Mouse (Mus musculus): ENCODE data around the gene Polh. TPM values are rescaled to one million over a fixed set of nuclear protein-coding genes. Genes with fewer than 3 reads are reported as not detected.

The Polh gene
- polyA plus RNA-seq, 1 experiment from 2014 or later: 13.3 TPM

DNA sequence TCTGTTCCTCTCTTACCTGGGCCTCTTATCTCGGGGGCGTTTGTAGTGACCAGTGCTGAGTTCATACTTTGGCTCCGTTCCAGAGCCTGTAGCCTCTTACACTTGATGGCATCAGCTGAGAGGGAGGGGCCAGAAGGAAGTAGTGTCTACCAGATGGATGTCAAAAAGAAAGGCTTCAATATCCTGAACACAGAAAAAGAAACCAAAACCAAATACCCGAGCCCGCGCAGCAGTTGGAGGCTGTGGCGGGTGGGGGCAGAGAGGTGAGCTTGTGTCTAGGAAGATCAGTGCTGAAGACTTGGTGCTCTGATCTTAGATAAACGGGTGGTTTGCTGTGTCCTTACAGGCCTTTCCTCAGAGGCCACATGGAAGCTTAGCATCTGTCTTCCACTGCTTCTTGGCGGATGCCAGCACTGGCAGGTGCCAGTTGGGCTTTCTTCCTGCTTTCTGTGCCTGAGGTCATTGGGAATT lies 39.5 kb downstream of the Polh start:
- Histone ChIP-seq H3K9ac (replicated peaks; ENCODE audit: low read length) (no peak overlapping the region), H3K4me3 (ENCODE audit: low read length) (no peak overlapping the region)

DNA sequence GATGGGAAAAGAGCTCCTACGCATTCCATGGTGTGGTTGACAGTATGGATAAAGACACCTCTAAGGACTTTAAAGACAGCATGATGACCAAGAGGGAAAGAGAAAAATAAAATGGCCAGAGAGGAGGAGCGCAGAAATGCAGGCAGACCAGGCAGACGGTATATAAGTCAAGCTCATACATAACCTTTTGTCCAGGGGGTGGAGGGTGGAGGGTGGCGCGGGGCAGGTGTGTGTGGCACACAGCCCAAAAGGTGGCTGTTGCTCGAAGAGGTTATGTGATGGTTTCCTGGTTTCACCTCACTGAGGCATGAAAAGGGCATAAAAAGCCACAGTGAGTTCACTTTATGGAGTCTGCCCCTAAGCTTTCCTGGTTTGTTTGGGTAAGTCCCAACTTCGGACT lies 39.9 kb downstream of the Polh start:
- no peak for ATAC-seq (ENCODE audit: low FRiP score, low TSS enrichment)
- H3K36me3 ChIP-seq (ENCODE audit: insufficient read depth, low read length): peaks cover 39% of the 10 kb centered on the region
- peak overlapping the region; percentile 36; the same call in 1 of the 2 replicates for H3K27ac ChIP-seq (ENCODE audit: low read length)
- peaks cover 26% of the 10 kb centered on the region for H3K4me1 ChIP-seq (ENCODE audit: insufficient read depth, low read length)
- H3K4me3 ChIP-seq (ENCODE audit: low read length): no peak overlapping the region
- H3K9me3 ChIP-seq (ENCODE audit: low read length): no peaks in the 10 kb centered on the region
- H3K9ac ChIP-seq (replicated peaks; ENCODE audit: low read length): no peak overlapping the region
- peak overlapping the region; percentile 75; the same call in 1 of the 2 replicates for H3K4me2 ChIP-seq (replicated peaks; ENCODE audit: low read depth, low read length)
- WGBS: 78% methylated on average over 7 of the region's 7 CpGs
- no peaks in the 10 kb centered on the region for H3K27me3 ChIP-seq (ENCODE audit: insufficient read depth, low read length)

More for the DNA sequence above, 39.5 kb downstream of the Polh start:
- Histone ChIP-seq H3K9me3 (ENCODE audit: low read length) (no peaks in the 10 kb centered on the region), H3K27me3 (ENCODE audit: insufficient read depth, low read length) (no peaks in the 10 kb centered on the region), H3K36me3 (ENCODE audit: insufficient read depth, low read length) (peaks cover 43% of the 10 kb centered on the region), H3K27ac (ENCODE audit: low read length) (peak overlapping the region; percentile 36), H3K4me2 (replicated peaks; ENCODE audit: low read depth, low read length) (peak overlapping the region; percentile 75), H3K4me1 (ENCODE audit: insufficient read depth, low read length) (peaks cover 26% of the 10 kb centered on the region)
- 70% methylated on average over 9 of the region's 9 CpGs for WGBS
- no peak for ATAC-seq (ENCODE audit: low FRiP score, low TSS enrichment)

DNA sequence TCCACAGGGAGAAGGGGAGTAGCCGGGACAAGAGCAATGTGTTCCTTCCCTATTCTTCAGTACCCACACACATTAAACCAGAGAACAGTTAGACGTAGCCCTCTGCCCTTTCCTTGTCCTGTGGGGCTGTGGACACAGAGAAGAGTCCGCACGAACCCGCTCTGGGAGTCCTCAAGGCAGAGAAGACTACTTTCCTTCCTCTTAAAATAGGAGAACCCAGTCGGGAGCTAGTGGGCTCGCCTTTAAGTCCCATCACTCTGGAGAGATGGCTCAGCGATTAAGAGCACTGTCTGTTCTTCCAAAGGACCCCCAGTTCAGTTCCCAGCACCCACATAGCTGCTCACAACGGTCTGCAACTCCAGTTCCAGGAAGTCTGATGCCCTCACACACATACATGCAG lies 40.7 kb downstream of the Polh start:
- Histone ChIP-seq H3K27me3 (ENCODE audit: insufficient read depth, low read length) (no peaks in the 10 kb centered on the region), H3K9ac (replicated peaks; ENCODE audit: low read length) (peak overlapping the region; percentile 85), H3K36me3 (ENCODE audit: insufficient read depth, low read length) (peaks cover 31% of the 10 kb centered on the region), H3K4me2 (replicated peaks; ENCODE audit: low read depth, low read length) (peak overlapping the region; percentile 75), H3K4me3 (ENCODE audit: low read length) (peak overlapping the region; percentile 78), H3K27ac (ENCODE audit: low read length) (peak overlapping the region; percentile 83), H3K4me1 (ENCODE audit: insufficient read depth, low read length) (peaks cover 26% of the 10 kb centered on the region), H3K9me3 (ENCODE audit: low read length) (no peaks in the 10 kb centered on the region)
- 42% methylated on average over 9 of the region's 9 CpGs for WGBS
- ATAC-seq (ENCODE audit: low FRiP score, low TSS enrichment): no peak

DNA sequence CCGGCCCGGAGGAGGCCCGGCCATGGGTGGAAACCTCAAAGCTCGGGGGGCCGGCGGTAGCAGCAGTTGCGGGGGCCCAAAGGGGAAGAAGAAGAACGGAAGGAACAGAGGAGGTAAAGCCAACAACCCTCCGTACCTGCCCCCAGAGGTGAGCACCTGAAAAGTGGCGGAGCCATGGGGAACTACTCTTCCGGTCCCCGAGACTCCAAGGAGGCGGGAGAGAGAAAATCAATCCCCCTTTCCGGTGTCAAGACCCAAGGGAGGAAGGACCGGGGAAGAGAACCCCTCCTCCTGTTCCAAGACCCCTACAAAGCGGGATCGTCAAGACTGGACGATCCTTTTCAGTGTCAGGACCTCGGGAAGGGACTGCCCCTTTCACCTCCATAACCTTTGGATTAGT lies 41.3 kb downstream of the Polh start:
- under 1% methylated on average over 19 of the region's 19 CpGs for WGBS
- peak overlapping the region; percentile 78 for H3K4me3 ChIP-seq (ENCODE audit: low read length)
- ATAC-seq (ENCODE audit: low FRiP score, low TSS enrichment): peak; percentile 8; the same call in 1 of the 2 replicates

DNA sequence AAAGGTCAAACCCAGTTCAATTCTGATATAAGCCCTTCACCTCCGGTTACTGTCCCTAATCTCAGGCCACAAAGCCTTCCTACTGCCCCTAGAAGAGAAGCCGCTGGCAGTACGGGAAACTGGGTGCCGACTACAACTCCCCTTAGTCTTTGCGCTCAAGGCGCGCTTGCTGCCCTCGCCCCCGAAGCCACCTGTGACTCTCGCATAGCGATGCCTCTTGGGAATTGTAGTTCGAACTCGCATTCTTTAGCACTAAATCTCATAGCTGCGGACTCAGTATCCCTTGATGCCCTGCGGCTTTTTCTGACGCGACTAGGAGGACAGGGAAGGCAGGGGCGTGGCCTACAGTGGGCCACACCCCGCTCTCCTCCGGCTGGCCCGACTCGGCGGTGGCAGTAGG lies 41.8 kb downstream of the Polh start, which contains the start of gene Gtpbp2:
Gene Gtpbp2 (plus strand): TSS at position 347 of the 400 bp plus-strand sequence.
- Histone ChIP-seq H3K4me1 (ENCODE audit: insufficient read depth, low read length) (peaks cover 26% of the 10 kb centered on the region), H3K27me3 (ENCODE audit: insufficient read depth, low read length) (no peaks in the 10 kb centered on the region), H3K36me3 (ENCODE audit: insufficient read depth, low read length) (peaks cover 20% of the 10 kb centered on the region), H3K27ac (ENCODE audit: low read length) (peak within 1 kb of the TSS; percentile 89), H3K9ac (replicated peaks; ENCODE audit: low read length) (peak within 1 kb of the TSS; percentile 85), H3K4me2 (replicated peaks; ENCODE audit: low read depth, low read length) (peak within 1 kb of the TSS; percentile 77), H3K4me3 (ENCODE audit: low read length) (peak within 1 kb of the TSS; percentile 78), H3K9me3 (ENCODE audit: low read length) (no peaks in the 10 kb centered on the region)
- peak; percentile 94 for ATAC-seq (ENCODE audit: low FRiP score, low TSS enrichment)
- WGBS: under 1% methylated on average over 19 of the region's 23 CpGs

More for the DNA sequence above, 41.3 kb downstream of the Polh start:
- Histone ChIP-seq H3K27ac (ENCODE audit: low read length) (peak overlapping the region; percentile 83), H3K36me3 (ENCODE audit: insufficient read depth, low read length) (peaks cover 25% of the 10 kb centered on the region), H3K4me2 (replicated peaks; ENCODE audit: low read depth, low read length) (peak overlapping the region; percentile 75), H3K9ac (replicated peaks; ENCODE audit: low read length) (peak overlapping the region; percentile 85), H3K4me1 (ENCODE audit: insufficient read depth, low read length) (peaks cover 26% of the 10 kb centered on the region), H3K9me3 (ENCODE audit: low read length) (no peaks in the 10 kb centered on the region), H3K27me3 (ENCODE audit: insufficient read depth, low read length) (no peaks in the 10 kb centered on the region)

GRCm38 (mm10) chr17:46160090-46160662 lies 42.3 kb downstream of the Polh start:
- no peaks in the 10 kb centered on the region for H3K9me3 ChIP-seq (ENCODE audit: low read length)
- H3K4me1 ChIP-seq (ENCODE audit: insufficient read depth, low read length): peaks cover 26% of the 10 kb centered on the region
- WGBS: 0% methylated on average over 16 of the region's 16 CpGs

GRCm38 (mm10) chr17:46159236-46159635 lies 43.2 kb downstream of the Polh start:
- Histone ChIP-seq H3K27me3 (ENCODE audit: insufficient read depth, low read length) (no peaks in the 10 kb centered on the region), H3K4me1 (ENCODE audit: insufficient read depth, low read length) (peaks cover 26% of the 10 kb centered on the region), H3K4me3 (ENCODE audit: low read length) (no peak overlapping the region), H3K9ac (replicated peaks; ENCODE audit: low read length) (no peak overlapping the region), H3K27ac (ENCODE audit: low read length) (no peak overlapping the region; the same call in 1 of the 2 replicates), H3K36me3 (ENCODE audit: insufficient read depth, low read length) (peaks cover 7% of the 10 kb centered on the region), H3K9me3 (ENCODE audit: low read length) (no peaks in the 10 kb centered on the region), H3K4me2 (replicated peaks; ENCODE audit: low read depth, low read length) (no peak overlapping the region)
- WGBS: 55% methylated on average over 2 of the region's 2 CpGs
- ATAC-seq (ENCODE audit: low FRiP score, low TSS enrichment): no peak

More at GRCm38 (mm10) chr17:46160090-46160662, 42.3 kb downstream of the Polh start:
- peak overlapping the region; percentile 73 for H3K9ac ChIP-seq (replicated peaks; ENCODE audit: low read length)
- H3K27me3 ChIP-seq (ENCODE audit: insufficient read depth, low read length): no peaks in the 10 kb centered on the region
- H3K4me2 ChIP-seq (replicated peaks; ENCODE audit: low read depth, low read length): peak overlapping the region; percentile 77
- peaks cover 15% of the 10 kb centered on the region for H3K36me3 ChIP-seq (ENCODE audit: insufficient read depth, low read length)
- peak overlapping the region; percentile 89 for H3K27ac ChIP-seq (ENCODE audit: low read length)
- peak overlapping the region; percentile 78 for H3K4me3 ChIP-seq (ENCODE audit: low read length)
- ATAC-seq (ENCODE audit: low FRiP score, low TSS enrichment): peak; percentile 80

DNA sequence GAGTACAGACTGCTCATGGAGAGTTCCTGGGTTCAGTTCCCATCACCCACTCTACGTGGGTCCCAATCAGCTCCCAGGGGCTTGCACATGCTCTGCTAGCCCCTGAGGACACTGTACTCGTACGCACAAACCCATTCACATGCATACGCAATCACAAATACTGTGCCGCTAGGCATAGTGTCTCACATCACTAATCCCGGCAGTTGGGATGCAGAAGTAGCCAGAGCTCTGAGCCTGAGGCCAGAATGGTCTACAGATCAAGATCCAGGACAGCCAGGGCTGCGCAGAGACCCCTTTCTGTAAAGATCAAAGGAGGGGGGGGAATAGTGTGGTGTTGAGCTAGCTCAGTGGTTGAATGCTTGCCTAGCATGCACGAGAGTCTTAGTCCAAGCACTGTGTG lies 45.3 kb downstream of the Polh start:
- Histone ChIP-seq H3K9ac (replicated peaks; ENCODE audit: low read length) (no peak overlapping the region), H3K9me3 (ENCODE audit: low read length) (no peaks in the 10 kb centered on the region), H3K4me3 (ENCODE audit: low read length) (no peak overlapping the region), H3K27me3 (ENCODE audit: insufficient read depth, low read length) (no peaks in the 10 kb centered on the region), H3K36me3 (ENCODE audit: insufficient read depth, low read length) (no peaks in the 10 kb centered on the region), H3K4me1 (ENCODE audit: insufficient read depth, low read length) (peaks cover 17% of the 10 kb centered on the region), H3K27ac (ENCODE audit: low read length) (no peak overlapping the region), H3K4me2 (replicated peaks; ENCODE audit: low read depth, low read length) (no peak overlapping the region)
- 74% methylated on average over 8 of the region's 8 CpGs for WGBS
- ATAC-seq (ENCODE audit: low FRiP score, low TSS enrichment): no peak

DNA sequence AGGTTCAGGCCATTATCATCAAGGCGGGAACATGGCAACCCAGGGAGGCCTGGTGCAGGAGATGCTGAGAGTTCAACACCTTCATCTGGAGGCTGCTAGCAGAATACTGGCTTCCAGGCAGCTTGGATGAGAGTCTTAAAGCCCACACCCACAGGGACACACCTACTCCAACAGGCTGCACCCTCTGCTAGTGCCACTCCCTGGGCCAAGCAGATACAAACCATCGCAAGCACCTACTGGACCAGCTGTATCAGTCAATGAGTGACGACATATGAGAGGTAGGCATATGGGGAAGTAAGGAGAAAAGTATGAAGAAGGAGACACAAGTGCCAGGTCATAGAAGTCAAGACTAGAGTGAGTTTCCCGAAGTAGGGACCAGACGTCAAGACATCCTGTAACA lies 45.8 kb downstream of the Polh start:
- 71% methylated on average over 5 of the region's 5 CpGs for WGBS

DNA sequence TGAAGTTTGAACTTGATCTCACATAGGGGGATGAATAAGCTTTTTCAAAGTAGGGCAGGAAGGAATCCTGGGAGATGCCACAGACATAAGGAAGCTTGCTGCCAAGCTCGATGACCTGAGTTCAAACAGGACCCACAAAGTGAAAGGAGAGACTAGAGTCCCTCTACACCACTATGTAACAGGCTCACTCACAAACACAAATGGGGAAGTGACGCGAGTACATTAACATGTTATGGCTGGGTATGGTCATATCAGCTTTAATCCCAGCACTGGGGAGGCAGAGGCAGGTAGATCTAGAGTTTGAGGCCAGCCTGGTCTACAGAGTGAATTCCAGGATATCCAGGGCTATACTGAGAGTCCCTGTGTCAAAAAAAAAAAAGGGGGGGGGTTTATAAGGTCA lies 48.1 kb downstream of the Polh start:
- Histone ChIP-seq H3K9me3 (ENCODE audit: low read length) (no peaks in the 10 kb centered on the region), H3K4me2 (replicated peaks; ENCODE audit: low read depth, low read length) (no peak overlapping the region), H3K4me1 (ENCODE audit: insufficient read depth, low read length) (peaks cover 7% of the 10 kb centered on the region), H3K36me3 (ENCODE audit: insufficient read depth, low read length) (0 out of 2 replicates have a peak, but pooled peaks cover 8% of the 10 kb centered on the region), H3K27ac (ENCODE audit: low read length) (no peak overlapping the region), H3K27me3 (ENCODE audit: insufficient read depth, low read length) (no peaks in the 10 kb centered on the region), H3K4me3 (ENCODE audit: low read length) (no peak overlapping the region), H3K9ac (replicated peaks; ENCODE audit: low read length) (no peak overlapping the region)
- ATAC-seq (ENCODE audit: low FRiP score, low TSS enrichment): no peak
- 93% methylated on average over 3 of the region's 3 CpGs for WGBS

More for the DNA sequence above, 45.8 kb downstream of the Polh start:
- Histone ChIP-seq H3K9ac (replicated peaks; ENCODE audit: low read length) (no peak overlapping the region), H3K27me3 (ENCODE audit: insufficient read depth, low read length) (no peaks in the 10 kb centered on the region), H3K27ac (ENCODE audit: low read length) (no peak overlapping the region), H3K4me1 (ENCODE audit: insufficient read depth, low read length) (peaks cover 15% of the 10 kb centered on the region), H3K4me3 (ENCODE audit: low read length) (no peak overlapping the region), H3K4me2 (replicated peaks; ENCODE audit: low read depth, low read length) (no peak overlapping the region), H3K36me3 (ENCODE audit: insufficient read depth, low read length) (0 out of 2 replicates have a peak, but pooled peaks cover 1% of the 10 kb centered on the region), H3K9me3 (ENCODE audit: low read length) (no peaks in the 10 kb centered on the region)
- ATAC-seq (ENCODE audit: low FRiP score, low TSS enrichment): no peak

Measured in kidney, embryonic 16.5 days (tissue).